25 mouse cellular contexts compared by ENCODE assay signal in the genomic region with DNA sequence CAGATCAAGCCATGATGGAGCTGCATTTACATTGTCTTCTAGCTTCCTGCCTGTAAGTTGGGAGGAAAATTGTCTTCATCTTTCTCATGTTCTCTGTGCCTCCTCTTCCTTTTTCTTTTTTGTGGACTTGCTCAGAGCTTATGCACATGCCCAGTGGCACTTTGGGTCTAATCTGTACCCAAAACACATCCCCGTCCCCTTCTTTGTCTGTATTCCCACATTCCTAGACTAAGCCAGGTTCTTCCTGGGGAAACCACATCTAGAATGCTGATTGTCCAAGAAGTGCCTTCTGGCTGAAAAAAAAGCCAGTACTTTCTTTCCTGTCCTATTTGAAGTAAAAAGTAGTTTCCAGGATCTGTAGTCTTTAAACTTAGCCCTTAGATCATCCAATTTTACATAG.
A peak's percentile ranks its signal among the peaks of the same experiment; 100 is the strongest.
DNase-seq lines count a peak whose midpoint lies in the region; ATAC-seq and TF ChIP-seq lines count a peak whose summit lies in the region.
"Had no signal": no experiment of that assay in that cellular context is flagged by ENCODE, and none has a peak within 500 bp of the region (broad histone marks: within the 10 kb centered on the region; RNA-seq: fewer than 3 reads in every experiment).

No protein-coding gene starts in this region.

- WGBS in forebrain, postnatal 0 days: 75% methylated on average over 1 of the region's 1 CpGs
- WGBS in forebrain, embryonic 10.5 days: 90% methylated on average over 1 of the region's 1 CpGs
- WGBS in hindbrain, postnatal 0 days: 89% methylated on average over 1 of the region's 1 CpGs
- 97% methylated on average over 1 of the region's 1 CpGs for WGBS in hindbrain, embryonic 12.5 days
- WGBS in midbrain, postnatal 0 days: 69% methylated on average over 1 of the region's 1 CpGs
- 79% methylated on average over 1 of the region's 1 CpGs for WGBS in midbrain, embryonic 11.5 days

- no peak overlapping the region for H3K4me2 ChIP-seq in forebrain, postnatal 0 days (ENCODE audit: low read depth)
- no peak overlapping the region for H3K4me2 ChIP-seq in hindbrain, postnatal 0 days (ENCODE audit: low read depth, low read length)
- no peak overlapping the region for H3K4me2 ChIP-seq in hindbrain, embryonic 12.5 days (replicated peaks)
- H3K4me2 ChIP-seq in midbrain, postnatal 0 days (ENCODE audit: low read depth, low read length, poor library complexity, severe bottlenecking): no peak overlapping the region
- no peak overlapping the region for H3K4me2 ChIP-seq in midbrain, embryonic 11.5 days
- H3K4me2 ChIP-seq: embryonic facial prominence, embryonic 12.5 days; embryonic facial prominence, embryonic 15.5 days; forebrain, embryonic 12.5 days; forebrain, embryonic 15.5 days; heart, embryonic 11.5 days; hindbrain, embryonic 15.5 days had no signal

- H3K36me3 ChIP-seq in forebrain, postnatal 0 days (ENCODE audit: insufficient read depth): no peaks in the 10 kb centered on the region
- no peaks in the 10 kb centered on the region for H3K36me3 ChIP-seq in forebrain, embryonic 10.5 days (replicated peaks)
- no peaks in the 10 kb centered on the region for H3K36me3 ChIP-seq in hindbrain, postnatal 0 days (ENCODE audit: insufficient read depth, low read length)
- no peaks in the 10 kb centered on the region for H3K36me3 ChIP-seq in hindbrain, embryonic 12.5 days
- no peaks in the 10 kb centered on the region for H3K36me3 ChIP-seq in midbrain, postnatal 0 days (ENCODE audit: insufficient read depth, low read length)
- H3K36me3 ChIP-seq in midbrain, embryonic 11.5 days (ENCODE audit: control insufficient read depth, insufficient read depth, low read length): no peaks in the 10 kb centered on the region
- H3K36me3 ChIP-seq: embryonic facial prominence, embryonic 12.5 days; embryonic facial prominence, embryonic 15.5 days; forebrain, embryonic 12.5 days; forebrain, embryonic 15.5 days; hindbrain, embryonic 10.5 days; hindbrain, embryonic 15.5 days had no signal

- no peak for TF ChIP-seq CTCF in forebrain, postnatal 0 days (IDR thresholded peaks at IDR 0.05; ENCODE audit: low read depth)
- no peak for TF ChIP-seq CTCF in hindbrain, postnatal 0 days (IDR thresholded peaks at IDR 0.05; ENCODE audit: low read depth)
- no peak for TF ChIP-seq CTCF in midbrain, postnatal 0 days (IDR thresholded peaks at IDR 0.05)

- ATAC-seq in forebrain, postnatal 0 days: no peak
- 0 out of 2 replicates have a peak, but pooled peaks have one; percentile 40 for ATAC-seq in hindbrain, postnatal 0 days
- no peak for ATAC-seq in hindbrain, embryonic 12.5 days (ENCODE audit: low FRiP score)
- no peak for ATAC-seq in midbrain, postnatal 0 days (ENCODE audit: low FRiP score)
- no peak for ATAC-seq in midbrain, embryonic 11.5 days (ENCODE audit: low FRiP score)
- ATAC-seq: activated CD4-positive, CD25-positive, alpha-beta regulatory T cell, adult 4 months; forebrain, embryonic 15.5 days; inflammation-experienced regulatory T-cells, adult 6 months had no signal

- no peak overlapping the region for H3K4me3 ChIP-seq in forebrain, postnatal 0 days (ENCODE audit: low read depth, low read length)
- H3K4me3 ChIP-seq in forebrain, embryonic 10.5 days: no peak overlapping the region
- no peak overlapping the region for H3K4me3 ChIP-seq in hindbrain, postnatal 0 days (ENCODE audit: low read length)
- H3K4me3 ChIP-seq in hindbrain, embryonic 12.5 days: no peak overlapping the region
- H3K4me3 ChIP-seq in midbrain, postnatal 0 days (ENCODE audit: low read depth, low read length): no peak overlapping the region
- no peak overlapping the region for H3K4me3 ChIP-seq in midbrain, embryonic 11.5 days (ENCODE audit: low read depth, low read length)
- H3K4me3 ChIP-seq: embryonic facial prominence, embryonic 12.5 days; embryonic facial prominence, embryonic 15.5 days; forebrain, embryonic 12.5 days; forebrain, embryonic 15.5 days; hindbrain, embryonic 10.5 days; hindbrain, embryonic 15.5 days had no signal

- no peaks in the 10 kb centered on the region for H3K4me1 ChIP-seq in forebrain, postnatal 0 days (ENCODE audit: insufficient read depth)
- peaks cover 9% of the 10 kb centered on the region for H3K4me1 ChIP-seq in forebrain, embryonic 10.5 days
- H3K4me1 ChIP-seq in hindbrain, postnatal 0 days (ENCODE audit: insufficient read depth, low read length): no peaks in the 10 kb centered on the region
- H3K4me1 ChIP-seq in hindbrain, embryonic 12.5 days: no peaks in the 10 kb centered on the region
- no peaks in the 10 kb centered on the region for H3K4me1 ChIP-seq in midbrain, postnatal 0 days (ENCODE audit: insufficient read depth, low read length)
- 0 out of 2 replicates have a peak, but pooled peaks cover 5% of the 10 kb centered on the region for H3K4me1 ChIP-seq in midbrain, embryonic 11.5 days (ENCODE audit: control insufficient read depth, insufficient read depth, low read length)
- H3K4me1 ChIP-seq: embryonic facial prominence, embryonic 12.5 days; embryonic facial prominence, embryonic 15.5 days; forebrain, embryonic 12.5 days; forebrain, embryonic 15.5 days; hindbrain, embryonic 15.5 days had no signal

- no peaks in the 10 kb centered on the region for H3K9me3 ChIP-seq in forebrain, postnatal 0 days (ENCODE audit: low read length)
- no peaks in the 10 kb centered on the region for H3K9me3 ChIP-seq in forebrain, embryonic 10.5 days
- no peaks in the 10 kb centered on the region for H3K9me3 ChIP-seq in hindbrain, postnatal 0 days (ENCODE audit: low read length)
- no peaks in the 10 kb centered on the region; the same call in 1 of the 2 replicates for H3K9me3 ChIP-seq in hindbrain, embryonic 12.5 days (replicated peaks)
- H3K9me3 ChIP-seq in midbrain, postnatal 0 days (ENCODE audit: low read length): no peaks in the 10 kb centered on the region
- H3K9me3 ChIP-seq in midbrain, embryonic 11.5 days (ENCODE audit: control insufficient read depth, low read length): no peaks in the 10 kb centered on the region
- H3K9me3 ChIP-seq: embryonic facial prominence, embryonic 12.5 days; embryonic facial prominence, embryonic 15.5 days; forebrain, embryonic 12.5 days; forebrain, embryonic 15.5 days; hindbrain, embryonic 10.5 days; hindbrain, embryonic 15.5 days had no signal

- DNase-seq in forebrain, postnatal 0 days: peak; percentile 11
- no peak for DNase-seq in forebrain, embryonic 10.5 days (ENCODE audit: extremely low spot score, low spot score)
- DNase-seq in hindbrain, postnatal 0 days (ENCODE audit: low spot score): peak; percentile 53
- peak; percentile 60 for DNase-seq in midbrain, postnatal 0 days (ENCODE audit: low spot score)
- no peak for DNase-seq in midbrain, embryonic 11.5 days (ENCODE audit: low spot score, missing footprints)
- DNase-seq in lung, postnatal 4 days: no peak
- DNase-seq: adrenal gland, adult 8-10 months; adrenal gland, postnatal 25 days; cerebellum, adult 11 months; cerebellum, adult 2 months; cerebellum, adult 9-11 months; cerebellum, postnatal 25 days; gastrocnemius, postnatal 10 days; gastrocnemius, postnatal 36 days; heart, postnatal 36 days had no signal

- no peak overlapping the region for H3K9ac ChIP-seq in forebrain, postnatal 0 days
- no peak overlapping the region for H3K9ac ChIP-seq in hindbrain, postnatal 0 days (replicated peaks; ENCODE audit: low read length)
- H3K9ac ChIP-seq in hindbrain, embryonic 12.5 days: no peak overlapping the region
- no peak overlapping the region for H3K9ac ChIP-seq in midbrain, postnatal 0 days (replicated peaks; ENCODE audit: low read length, poor library complexity, severe bottlenecking)
- H3K9ac ChIP-seq in midbrain, embryonic 11.5 days (ENCODE audit: low read length): no peak overlapping the region
- H3K9ac ChIP-seq: embryonic facial prominence, embryonic 12.5 days; embryonic facial prominence, embryonic 15.5 days; forebrain, embryonic 12.5 days; forebrain, embryonic 15.5 days; hindbrain, embryonic 15.5 days had no signal

- no peaks in the 10 kb centered on the region for H3K27me3 ChIP-seq in forebrain, postnatal 0 days (ENCODE audit: insufficient read depth, low read length)
- H3K27me3 ChIP-seq in forebrain, embryonic 10.5 days (ENCODE audit: poor library complexity, severe bottlenecking): no peaks in the 10 kb centered on the region
- H3K27me3 ChIP-seq in hindbrain, postnatal 0 days (ENCODE audit: insufficient read depth, low read length): no peaks in the 10 kb centered on the region
- no peaks in the 10 kb centered on the region for H3K27me3 ChIP-seq in hindbrain, embryonic 12.5 days
- H3K27me3 ChIP-seq in midbrain, postnatal 0 days (ENCODE audit: insufficient read depth, low read length): no peaks in the 10 kb centered on the region
- no peaks in the 10 kb centered on the region for H3K27me3 ChIP-seq in midbrain, embryonic 11.5 days (ENCODE audit: control insufficient read depth, insufficient read depth, low read length)
- H3K27me3 ChIP-seq: embryonic facial prominence, embryonic 12.5 days; embryonic facial prominence, embryonic 15.5 days; forebrain, embryonic 12.5 days; forebrain, embryonic 15.5 days; hindbrain, embryonic 15.5 days had no signal

- H3K27ac ChIP-seq in forebrain, postnatal 0 days (ENCODE audit: low read depth, low read length): no peak overlapping the region
- no peak overlapping the region for H3K27ac ChIP-seq in forebrain, embryonic 10.5 days
- H3K27ac ChIP-seq in hindbrain, postnatal 0 days: no peak overlapping the region
- H3K27ac ChIP-seq in hindbrain, embryonic 12.5 days: no peak overlapping the region
- no peak overlapping the region for H3K27ac ChIP-seq in midbrain, postnatal 0 days (ENCODE audit: low read depth, low read length)
- no peak overlapping the region for H3K27ac ChIP-seq in midbrain, embryonic 11.5 days (ENCODE audit: low read depth, low read length)
- H3K27ac ChIP-seq: embryonic facial prominence, embryonic 12.5 days; embryonic facial prominence, embryonic 15.5 days; forebrain, embryonic 12.5 days; forebrain, embryonic 15.5 days; hindbrain, embryonic 10.5 days; hindbrain, embryonic 15.5 days had no signal

Comparison
In these comparisons a context has a peak if more than half of its experiments do, and no peak if none do; other contexts are left out.
1. DNase-seq: peak in forebrain, postnatal 0 days (single experiment), hindbrain, postnatal 0 days (single experiment) and midbrain, postnatal 0 days (single experiment); none in forebrain, embryonic 10.5 days (single experiment), midbrain, embryonic 11.5 days (single experiment) and lung, postnatal 4 days (0 of 2).